Mouse (Mus musculus): ENCODE measurements around the gene Asphd2.

The Asphd2 gene

DNA sequence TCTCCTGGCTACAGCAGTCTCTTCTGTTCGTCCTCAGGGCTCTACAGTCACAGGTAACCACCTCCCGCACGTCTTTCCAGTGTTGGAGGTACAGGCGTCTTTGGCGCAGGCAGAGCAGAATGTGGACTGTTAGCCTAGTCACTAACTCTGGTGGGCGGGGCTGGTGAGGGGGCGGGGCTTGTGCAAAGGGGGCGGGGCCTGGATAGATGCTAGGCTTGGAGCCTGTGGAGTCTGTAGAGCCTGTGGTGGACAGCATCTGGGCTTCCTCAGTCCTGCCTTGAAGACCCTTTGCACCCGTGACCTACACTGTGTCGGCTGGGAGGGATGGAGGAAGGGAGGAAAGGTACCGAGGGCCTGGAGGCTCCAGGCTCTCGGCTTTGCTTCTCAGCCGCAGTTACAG lies 38.8 kb downstream of the Asphd2 start, which contains the start of gene Gm6583:
Gm6583 (minus strand) TSS at position 124 of the 400 bp plus-strand sequence.
- DNase-seq (ENCODE audit: low read depth in 2 of 2, low spot score in 2 of 2), result no peak

GRCm38 (mm10) chr5:112355493-112355892 lies 39.2 kb downstream of the Asphd2 start:
- no peak for DNase-seq (ENCODE audit: low read depth in 2 of 2, low spot score in 2 of 2)

DNA sequence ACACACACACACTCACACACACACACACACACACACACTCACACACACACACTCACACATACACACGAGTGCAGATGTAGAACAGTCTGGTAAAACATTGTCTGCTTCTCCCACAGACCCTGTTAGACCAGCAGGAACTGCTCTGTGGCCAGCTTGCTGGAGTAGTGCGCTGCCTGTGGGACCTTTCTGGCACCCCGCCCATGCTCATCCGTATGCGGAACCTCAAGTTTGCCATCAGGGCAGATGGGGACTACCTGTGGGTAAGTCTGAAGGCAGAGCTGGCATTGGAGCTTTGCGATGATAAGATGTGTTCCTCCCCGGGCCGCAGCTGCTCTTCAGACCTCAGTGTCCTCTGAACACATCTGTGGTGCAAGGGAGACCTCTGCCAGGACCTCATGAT lies 45.5 kb downstream of the Asphd2 start:
- DNase-seq (ENCODE audit: low read depth in 2 of 2, low spot score in 2 of 2), result no peak

- DNase-seq (ENCODE audit: low read depth in 2 of 2, low spot score in 2 of 2), result no peak
Measured at GRCm38 (mm10) chr5:112346211-112346965, 48.3 kb downstream of the Asphd2 start.

DNA sequence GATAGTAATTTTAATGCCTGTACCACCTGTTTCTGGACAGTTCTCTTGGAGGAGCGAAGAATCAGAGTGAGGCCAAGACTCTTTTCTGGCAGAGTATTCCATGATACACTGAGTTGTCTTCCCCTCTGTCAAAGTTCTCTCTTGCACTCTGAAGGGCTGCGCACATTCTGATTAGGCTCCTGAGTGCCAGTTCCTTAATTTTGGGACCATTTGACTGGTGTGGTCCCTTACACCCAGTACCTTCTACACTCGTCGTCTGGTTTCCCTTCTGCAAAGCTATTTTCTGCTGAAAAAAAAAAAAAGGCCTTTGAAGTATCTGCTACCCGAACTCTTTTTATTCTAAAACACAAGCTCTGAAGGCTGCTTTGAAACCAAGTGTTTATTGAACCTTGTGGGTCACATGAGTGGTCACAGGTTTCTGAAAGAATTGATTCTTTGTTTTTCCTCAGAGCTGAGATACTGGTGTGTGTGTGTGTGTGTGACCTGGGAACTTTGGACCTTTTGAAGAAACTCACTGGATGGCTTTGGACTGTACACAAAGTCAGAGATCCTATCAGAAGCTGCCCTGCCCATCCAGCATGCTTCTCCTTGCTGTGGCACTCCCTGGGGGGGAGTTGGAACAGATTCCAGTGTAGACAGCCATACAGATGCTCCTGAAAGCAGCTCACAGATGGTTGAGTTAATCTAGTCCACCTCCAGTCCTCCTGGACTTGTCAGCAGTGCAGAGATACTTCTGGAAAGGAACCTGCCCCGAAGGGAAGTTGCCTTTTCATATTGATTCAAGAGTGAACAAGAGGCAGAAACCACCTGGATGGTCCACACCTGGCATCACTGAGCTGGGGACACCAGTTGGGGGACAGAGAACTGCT lies 50.3 kb downstream of the Asphd2 start:
- no peak for DNase-seq (ENCODE audit: low read depth in 2 of 2, low spot score in 2 of 2)

DNA sequence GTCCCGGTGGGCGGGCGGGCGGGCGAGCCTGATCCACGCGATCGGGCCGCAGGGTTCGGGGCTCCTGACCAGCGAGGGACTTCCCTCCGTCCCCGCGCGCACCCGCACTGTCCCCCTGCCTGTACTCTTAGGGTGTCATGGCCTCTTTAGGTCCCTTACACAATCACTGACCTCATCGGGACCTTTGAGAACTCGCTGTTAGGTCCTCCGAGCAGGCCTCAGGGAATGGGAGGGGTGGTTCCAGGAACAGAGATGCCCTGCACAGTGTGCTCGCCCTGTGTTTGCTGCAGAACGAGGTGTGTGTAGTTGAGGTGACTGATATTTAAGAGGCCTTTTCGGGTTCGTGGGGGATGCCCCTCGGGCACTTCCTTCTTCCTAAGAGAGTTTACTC lies 51.5 kb downstream of the Asphd2 start:
- no peak for DNase-seq (ENCODE audit: low read depth in 2 of 2, low spot score in 2 of 2)

- peak; percentile 90 for DNase-seq (ENCODE audit: low read depth in 2 of 2, low spot score in 2 of 2)
Measured at GRCm38 (mm10) chr5:112342463-112343204, 52.0 kb downstream of the Asphd2 start, which contains the start of the genes Srrd and Hps4. TSS of gene Srrd (minus strand) at chr5:112343040. TSS of gene Hps4 (plus strand) at chr5:112343083.

- no peak for DNase-seq (ENCODE audit: low read depth in 2 of 2, low spot score in 2 of 2)
Measured at GRCm38 (mm10) chr5:112339215-112339614, 55.5 kb downstream of the Asphd2 start.

DNA sequence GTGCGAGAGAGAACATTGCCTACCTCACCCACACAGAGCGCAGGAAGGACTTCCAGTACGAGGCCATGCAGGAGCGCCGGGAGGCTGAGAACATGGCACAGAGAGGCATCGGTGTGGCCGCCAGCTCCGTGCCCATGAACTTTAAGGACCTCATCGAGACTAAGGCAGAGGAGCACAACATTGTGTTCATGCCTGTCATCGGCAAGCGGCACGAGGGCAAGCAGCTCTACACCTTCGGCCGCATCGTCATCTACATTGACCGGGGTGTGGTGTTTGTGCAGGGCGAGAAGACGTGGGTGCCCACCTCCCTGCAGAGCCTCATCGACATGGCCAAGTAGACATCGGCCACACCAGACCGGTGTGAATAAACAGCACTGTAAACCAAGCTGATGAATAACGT lies 57.7 kb downstream of the Asphd2 start:
- no peak for DNase-seq (ENCODE audit: low read depth in 2 of 2, low spot score in 2 of 2)

GRCm38 (mm10) chr5:112335473-112335872 lies 59.2 kb downstream of the Asphd2 start:
- peak; percentile 57 to 69 for DNase-seq (ENCODE audit: low read depth in 2 of 2, low spot score in 2 of 2)

Measured in CD8-positive naive resting alpha-beta T cell, adult 2 months (primary cell).